9 mouse cellular contexts compared by ENCODE assay signal in the genomic region with DNA sequence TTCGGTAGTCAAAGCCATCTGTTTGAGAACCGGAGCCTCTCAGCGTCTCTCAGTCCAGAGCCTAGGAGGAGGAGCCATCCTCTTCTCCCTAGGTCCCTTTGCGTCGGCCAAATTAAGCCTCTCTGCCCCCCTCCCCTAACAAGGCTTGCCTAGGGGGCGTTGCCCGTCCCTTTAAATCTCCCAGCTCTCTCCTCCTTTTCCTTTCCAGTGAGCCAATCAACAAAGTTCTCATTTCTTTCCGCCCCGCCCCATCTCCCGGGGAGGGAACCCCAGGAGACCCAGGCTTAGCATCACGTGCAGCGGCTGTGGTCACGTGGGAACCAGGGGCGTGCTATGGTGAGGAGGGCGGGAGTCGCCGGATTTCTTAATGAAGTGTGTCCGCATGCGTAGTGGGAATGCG. TPM values are rescaled to one million over a fixed set of nuclear protein-coding genes. Genes with fewer than 3 reads are reported as not detected.
DNase-seq lines count a peak whose midpoint lies in the region; ATAC-seq lines count a peak whose summit lies in the region.
"Had no signal": no experiment of that assay in that cellular context is flagged by ENCODE, and none has a peak within 500 bp of the region (broad histone marks: within the 10 kb centered on the region; RNA-seq: fewer than 3 reads in every experiment).

No protein-coding gene starts in this region.

- no peaks in the 10 kb centered on the region for H3K36me3 ChIP-seq in embryonic facial prominence, embryonic 13.5 days
- H3K36me3 ChIP-seq in heart, embryonic 13.5 days = no peaks in the 10 kb centered on the region
- no peaks in the 10 kb centered on the region for H3K36me3 ChIP-seq in kidney, embryonic 16.5 days (ENCODE audit: insufficient read depth, low read length)
- H3K36me3 ChIP-seq in midbrain, embryonic 15.5 days (replicated peaks) = no peaks in the 10 kb centered on the region

- peak overlapping the region; percentile 32 for H3K4me3 ChIP-seq in embryonic facial prominence, embryonic 13.5 days
- peak overlapping the region; percentile 36 for H3K4me3 ChIP-seq in heart, embryonic 13.5 days
- peak overlapping the region; percentile 32 for H3K4me3 ChIP-seq in kidney, embryonic 16.5 days (ENCODE audit: low read length)
- peak overlapping the region; percentile 8; the same call in 1 of the 2 replicates for H3K4me3 ChIP-seq in midbrain, embryonic 15.5 days
- H3K4me3 ChIP-seq: erythroblast, embryonic 14.5 days had no signal

- no peaks in the 10 kb centered on the region for H3K9me3 ChIP-seq in embryonic facial prominence, embryonic 13.5 days
- no peaks in the 10 kb centered on the region for H3K9me3 ChIP-seq in heart, embryonic 13.5 days
- H3K9me3 ChIP-seq in kidney, embryonic 16.5 days (ENCODE audit: low read length) = no peaks in the 10 kb centered on the region
- no peaks in the 10 kb centered on the region for H3K9me3 ChIP-seq in midbrain, embryonic 15.5 days

- peaks cover 8% of the 10 kb centered on the region; the same call in 1 of the 2 replicates for H3K4me1 ChIP-seq in embryonic facial prominence, embryonic 13.5 days
- peaks cover 10% of the 10 kb centered on the region for H3K4me1 ChIP-seq in heart, embryonic 13.5 days
- H3K4me1 ChIP-seq in kidney, embryonic 16.5 days (ENCODE audit: insufficient read depth, low read length) = peaks cover 9% of the 10 kb centered on the region
- H3K4me1 ChIP-seq in midbrain, embryonic 15.5 days = peaks cover 8% of the 10 kb centered on the region; the same call in 1 of the 2 replicates

- ATAC-seq in embryonic facial prominence, embryonic 13.5 days (ENCODE audit: insufficient number of reproducible peaks, insufficient read depth, low FRiP score, low TSS enrichment, low read depth) = peak; percentile 60; the same call in 1 of the 2 replicates
- no peak for ATAC-seq in heart, embryonic 13.5 days (ENCODE audit: extremely low read depth, insufficient number of reproducible peaks, low FRiP score, low TSS enrichment)
- ATAC-seq in kidney, embryonic 16.5 days (ENCODE audit: low FRiP score, low TSS enrichment) = peak; percentile 93
- peak; percentile 50; the same call in 1 of the 2 replicates for ATAC-seq in midbrain, embryonic 15.5 days (replicated peaks)

- no peak overlapping the region for H3K27ac ChIP-seq in embryonic facial prominence, embryonic 13.5 days
- H3K27ac ChIP-seq in heart, embryonic 13.5 days (replicated peaks) = no peak overlapping the region
- H3K27ac ChIP-seq in kidney, embryonic 16.5 days (ENCODE audit: low read length) = no peak overlapping the region
- no peak overlapping the region for H3K27ac ChIP-seq in midbrain, embryonic 15.5 days

- WGBS in embryonic facial prominence, embryonic 13.5 days = under 1% methylated on average over 20 of the region's 20 CpGs
- WGBS in heart, embryonic 13.5 days = under 1% methylated on average over 20 of the region's 20 CpGs
- 0% methylated on average over 19 of the region's 20 CpGs for WGBS in kidney, embryonic 16.5 days
- WGBS in midbrain, embryonic 15.5 days = under 1% methylated on average over 19 of the region's 20 CpGs

- peak; percentile 99 for DNase-seq in WW6 (ENCODE audit: low read depth, low spot score)
- no peak for DNase-seq in cerebellum, postnatal 4 days (ENCODE audit: low spot score in 2 of 2)
- DNase-seq in layer of hippocampus, adult 8-10 months (ENCODE audit: low spot score in 2 of 2) = no peak
- DNase-seq in spleen, postnatal 14 days (ENCODE audit: low spot score in 2 of 2) = no peak

- no peak overlapping the region for H3K9ac ChIP-seq in embryonic facial prominence, embryonic 13.5 days
- no peak overlapping the region for H3K9ac ChIP-seq in heart, embryonic 13.5 days
- no peak overlapping the region for H3K9ac ChIP-seq in kidney, embryonic 16.5 days (replicated peaks; ENCODE audit: low read length)
- no peak overlapping the region for H3K9ac ChIP-seq in midbrain, embryonic 15.5 days

- H3K4me2 ChIP-seq in embryonic facial prominence, embryonic 13.5 days = peak overlapping the region; percentile 46
- H3K4me2 ChIP-seq in heart, embryonic 13.5 days = peak overlapping the region; percentile 60
- peak overlapping the region; percentile 43 for H3K4me2 ChIP-seq in kidney, embryonic 16.5 days (replicated peaks; ENCODE audit: low read depth, low read length)
- H3K4me2 ChIP-seq in midbrain, embryonic 15.5 days = peak overlapping the region; percentile 31

- H3K27me3 ChIP-seq in embryonic facial prominence, embryonic 13.5 days = peaks cover 99% of the 10 kb centered on the region
- peaks cover 99% of the 10 kb centered on the region for H3K27me3 ChIP-seq in heart, embryonic 13.5 days (replicated peaks)
- H3K27me3 ChIP-seq in kidney, embryonic 16.5 days (ENCODE audit: insufficient read depth, low read length) = peaks cover 97% of the 10 kb centered on the region
- peaks cover 96% of the 10 kb centered on the region for H3K27me3 ChIP-seq in midbrain, embryonic 15.5 days (replicated peaks)

RNA-seq across cellular contexts. Expression of a gene that starts 0.3 kb away (rescaled TPM):
- 1.1 and 1.9 TPM in 2 replicates for polyA plus RNA-seq in embryonic facial prominence, embryonic 13.5 days (2015; fragmentation: Nextera tagmentation; extraction: Ambion mirVana)
- 0.13 TPM in 1 of 2 replicates, not detected in the other for polyA plus RNA-seq in heart, embryonic 13.5 days (2015; fragmentation: Nextera tagmentation; extraction: Ambion mirVana)
- polyA plus RNA-seq in kidney, embryonic 16.5 days (2015; fragmentation: Nextera tagmentation; extraction: Ambion mirVana) = not detected in 2 replicates
- polyA plus RNA-seq in midbrain, embryonic 15.5 days (2015; fragmentation: Nextera tagmentation; extraction: Ambion mirVana) = not detected in 2 replicates
- not detected for total RNA-seq in layer of hippocampus, adult 8-10 months (2022)
- polyA plus RNA-seq: erythroblast, embryonic 14.5 days had no signal

RNA-seq across cellular contexts. Expression of a gene that starts 15.9 kb away (rescaled TPM):
- not detected in 2 replicates for polyA plus RNA-seq in embryonic facial prominence, embryonic 13.5 days (2015; fragmentation: Nextera tagmentation; extraction: Ambion mirVana)
- not detected in 2 replicates for polyA plus RNA-seq in heart, embryonic 13.5 days (2015; fragmentation: Nextera tagmentation; extraction: Ambion mirVana)
- not detected in 2 replicates for polyA plus RNA-seq in kidney, embryonic 16.5 days (2015; fragmentation: Nextera tagmentation; extraction: Ambion mirVana)
- polyA plus RNA-seq in midbrain, embryonic 15.5 days (2015; fragmentation: Nextera tagmentation; extraction: Ambion mirVana) = not detected in 2 replicates
- not detected for total RNA-seq in layer of hippocampus, adult 8-10 months (2022)
- polyA plus RNA-seq: erythroblast, embryonic 14.5 days had no signal

RNA-seq across cellular contexts. Expression of a gene that starts 33.6 kb away (rescaled TPM):
- not detected in 2 replicates for polyA plus RNA-seq in embryonic facial prominence, embryonic 13.5 days (2015; fragmentation: Nextera tagmentation; extraction: Ambion mirVana)
- not detected in 2 replicates for polyA plus RNA-seq in heart, embryonic 13.5 days (2015; fragmentation: Nextera tagmentation; extraction: Ambion mirVana)
- 1.2 and 1.6 TPM in 2 replicates for polyA plus RNA-seq in kidney, embryonic 16.5 days (2015; fragmentation: Nextera tagmentation; extraction: Ambion mirVana)
- not detected in 2 replicates for polyA plus RNA-seq in midbrain, embryonic 15.5 days (2015; fragmentation: Nextera tagmentation; extraction: Ambion mirVana)
- not detected for total RNA-seq in layer of hippocampus, adult 8-10 months (2022)
- polyA plus RNA-seq: erythroblast, embryonic 14.5 days had no signal

RNA-seq across cellular contexts. Expression of a gene that starts 46.0 kb away (rescaled TPM):
- polyA plus RNA-seq in embryonic facial prominence, embryonic 13.5 days (2015; fragmentation: Nextera tagmentation; extraction: Ambion mirVana) = 0.10 TPM in 1 of 2 replicates, not detected in the other
- not detected in 2 replicates for polyA plus RNA-seq in heart, embryonic 13.5 days (2015; fragmentation: Nextera tagmentation; extraction: Ambion mirVana)
- 49.0 and 54.0 TPM in 2 replicates for polyA plus RNA-seq in kidney, embryonic 16.5 days (2015; fragmentation: Nextera tagmentation; extraction: Ambion mirVana)
- not detected in 2 replicates for polyA plus RNA-seq in midbrain, embryonic 15.5 days (2015; fragmentation: Nextera tagmentation; extraction: Ambion mirVana)
- not detected for total RNA-seq in layer of hippocampus, adult 8-10 months (2022)
- polyA plus RNA-seq: erythroblast, embryonic 14.5 days had no signal

RNA-seq across cellular contexts. Expression of a gene that starts 46.6 kb away (rescaled TPM):
- polyA plus RNA-seq in embryonic facial prominence, embryonic 13.5 days (2015; fragmentation: Nextera tagmentation; extraction: Ambion mirVana) = 1.1 and 1.8 TPM in 2 replicates
- 0.57 and 1.6 TPM in 2 replicates for polyA plus RNA-seq in heart, embryonic 13.5 days (2015; fragmentation: Nextera tagmentation; extraction: Ambion mirVana)
- polyA plus RNA-seq in kidney, embryonic 16.5 days (2015; fragmentation: Nextera tagmentation; extraction: Ambion mirVana) = 4.3 and 5.9 TPM in 2 replicates
- polyA plus RNA-seq in midbrain, embryonic 15.5 days (2015; fragmentation: Nextera tagmentation; extraction: Ambion mirVana) = 0.09 TPM in 1 of 2 replicates, not detected in the other
- total RNA-seq in layer of hippocampus, adult 8-10 months (2022) = not detected
- polyA plus RNA-seq: erythroblast, embryonic 14.5 days had no signal
